10 mouse cellular contexts compared by ENCODE assay signal in the genomic region with DNA sequence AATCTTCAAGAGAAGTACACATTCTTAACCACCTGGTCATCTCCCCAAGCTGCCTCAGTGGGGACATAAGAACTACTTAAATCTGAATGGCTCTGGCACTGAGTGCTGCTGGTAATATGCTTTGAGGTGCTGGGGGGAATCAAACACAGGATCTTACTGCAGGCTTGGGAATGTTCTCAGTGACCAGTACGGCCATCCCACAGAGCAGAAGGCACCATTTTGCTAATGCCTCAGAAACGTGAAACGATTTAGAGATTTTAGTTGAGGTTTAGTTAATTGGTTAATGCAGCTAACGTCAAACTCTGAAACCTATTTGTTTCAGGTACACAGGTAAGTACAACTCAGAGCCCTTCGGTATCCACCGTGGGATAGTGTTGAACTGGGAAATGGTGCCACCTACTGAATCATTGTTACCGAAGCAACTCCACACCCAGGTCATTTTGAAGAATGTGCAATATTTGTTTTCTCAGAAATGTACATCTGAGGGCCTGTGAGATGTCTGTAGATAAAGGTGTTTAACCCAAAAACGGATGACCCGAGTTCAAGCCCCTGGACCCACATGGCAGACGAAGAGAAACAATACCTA. TPM values are rescaled to one million over a fixed set of nuclear protein-coding genes. Genes with fewer than 3 reads are reported as not detected.
DNase-seq lines count a peak whose midpoint lies in the region; ATAC-seq and TF ChIP-seq lines count a peak whose summit lies in the region.
"Had no signal": no experiment of that assay in that cellular context is flagged by ENCODE, and none has a peak within 500 bp of the region (broad histone marks: within the 10 kb centered on the region; RNA-seq: fewer than 3 reads in every experiment).

No protein-coding gene starts in this region.

- no peak for ATAC-seq in erythroblast, adult 5-6 weeks (replicated peaks; ENCODE audit: low FRiP score, poor library complexity, severe bottlenecking)

- H3K4me1 ChIP-seq in heart, adult 2 months (ENCODE audit: control insufficient read depth, insufficient read depth, low read length), result peaks cover 3% of the 10 kb centered on the region
- peaks cover 7% of the 10 kb centered on the region for H3K4me1 ChIP-seq in spleen, adult 2 months (ENCODE audit: control insufficient read depth, insufficient read depth, insufficient read length)
- H3K4me1 ChIP-seq: neural tube, embryonic 15.5 days had no signal

- 51% methylated on average over 10 of the region's 10 CpGs for WGBS in heart, adult 2 months
- 59% methylated on average over 10 of the region's 10 CpGs for WGBS in spleen, adult 2 months

- DNase-seq in heart, adult 2 months, result peak in 1 of 2 experiments; percentile 12
- DNase-seq in heart, postnatal 25 days (ENCODE audit: low spot score), result no peak
- peak in 1 of 2 experiments; percentile 7 for DNase-seq in spleen, adult 2 months (ENCODE audit: low read depth in 1 of 2, low spot score in 2 of 2)
- no peak for DNase-seq in spleen, postnatal 4 days (ENCODE audit: low spot score in 2 of 2)
- peak; percentile 51 to 58 for DNase-seq in kidney, postnatal 36 days
- peak; percentile 59 for DNase-seq in yolk sac, embryonic 10.5 days (ENCODE audit: low spot score)
- no peak for DNase-seq in left cerebral cortex, postnatal 4 days

- TF ChIP-seq POLR2A in heart, adult 2 months (IDR thresholded peaks at IDR 0.05; ENCODE audit: insufficient read depth, low read depth, low read length), result no peak
- no peak for TF ChIP-seq POLR2A in spleen, adult 2 months (IDR thresholded peaks at IDR 0.05; ENCODE audit: low read depth, low read length)

- H3K27ac ChIP-seq in heart, adult 2 months, result no peak overlapping the region; the same call in none of the 2 replicates
- H3K27ac ChIP-seq in spleen, adult 2 months (ENCODE audit: insufficient read depth, low read length), result no peak overlapping the region
- H3K27ac ChIP-seq: neural tube, embryonic 15.5 days had no signal

- no peaks in the 10 kb centered on the region for H3K79me2 ChIP-seq in heart, adult 2 months (replicated peaks; ENCODE audit: control insufficient read depth, insufficient read depth, low read length)

- TF ChIP-seq EP300 in heart, adult 2 months (IDR thresholded peaks at IDR 0.05; ENCODE audit: insufficient read depth, low read depth, low read length), result no peak

- no peaks in the 10 kb centered on the region for H3K27me3 ChIP-seq in heart, adult 2 months (ENCODE audit: control insufficient read depth, insufficient read depth, low read length)
- H3K27me3 ChIP-seq in spleen, adult 2 months (ENCODE audit: control insufficient read depth, insufficient read depth, low read length), result no peaks in the 10 kb centered on the region
- H3K27me3 ChIP-seq: megakaryocyte, embryonic 14.5 days; neural tube, embryonic 15.5 days had no signal

- peak; percentile 65 for TF ChIP-seq CTCF in heart, adult 2 months (IDR thresholded peaks at IDR 0.05)
- peak; percentile 22; the same call in 1 of the 2 replicates for TF ChIP-seq CTCF in spleen, adult 2 months (IDR thresholded peaks at IDR 0.05; ENCODE audit: extremely low read depth, insufficient read depth, insufficient read length, insufficient replicate concordance)

- no peaks in the 10 kb centered on the region for H3K36me3 ChIP-seq in heart, adult 2 months (ENCODE audit: control insufficient read depth, insufficient read depth, low read length)
- no peaks in the 10 kb centered on the region for H3K36me3 ChIP-seq in spleen, adult 2 months (ENCODE audit: control insufficient read depth, insufficient read depth, low read length)
- H3K36me3 ChIP-seq: neural tube, embryonic 15.5 days had no signal

- H3K4me3 ChIP-seq in heart, adult 2 months, result no peak overlapping the region
- H3K4me3 ChIP-seq in spleen, adult 2 months (ENCODE audit: extremely low read depth, insufficient read depth, insufficient read length), result no peak overlapping the region
- H3K4me3 ChIP-seq: megakaryocyte, embryonic 14.5 days; neural tube, embryonic 15.5 days had no signal

- intact Hi-C loops in heart, adult 2 months (cut with DNase I), result loop anchor here (5.0 kb wide), 1 partner anchor 404 kb away; no protein-coding TSS in a partner anchor
- intact Hi-C loops in heart, postnatal 25 days (cut with DNase I), result loop anchor here (5.0 kb wide), 1 partner anchor 104 kb away; no protein-coding TSS in a partner anchor
- intact Hi-C loops in left cerebral cortex, postnatal 4 days (cut with DNase I), result no loop called here

- H3K9ac ChIP-seq in heart, adult 2 months (ENCODE audit: low read depth, low read length), result no peak overlapping the region
- H3K9ac ChIP-seq: neural tube, embryonic 15.5 days had no signal

RNA-seq across cellular contexts. Expression of gene Rnf111, which starts 7.6 kb away (rescaled TPM):
- total RNA-seq in heart, adult 2 months (2021), result 10 to 100 TPM; 19.4 to 19.8 TPM
- 25.2 and 25.7 TPM in 2 replicates for polyA plus RNA-seq in heart, adult 2 months (2012; rRNA removed)
- total RNA-seq in heart, postnatal 25 days (2021), result 10 to 100 TPM; 18.4 to 21.2 TPM
- 58.5 and 76.8 TPM in 2 replicates for polyA plus RNA-seq in spleen, adult 2 months (2012; rRNA removed)
- total RNA-seq in left cerebral cortex, postnatal 4 days (2021), result 10 to 100 TPM; 43.3 to 47.0 TPM
- 18.6 and 28.8 TPM in 2 replicates for total RNA-seq in erythroblast, adult 5-6 weeks (2015; ENCODE audit: low replicate concordance)
- 17.6 and 22.8 TPM in 2 replicates for total RNA-seq in erythroblast, adult 5-6 weeks (2017; ENCODE audit: low replicate concordance)

RNA-seq across cellular contexts. Expression of gene Sltm, which starts 31.5 kb away (rescaled TPM):
- 10 to 100 TPM; 20.9 to 21.9 TPM for total RNA-seq in heart, adult 2 months (2021)
- polyA plus RNA-seq in heart, adult 2 months (2012; rRNA removed), result 6.4 and 8.9 TPM in 2 replicates
- total RNA-seq in heart, postnatal 25 days (2021), result 10 to 100 TPM; 19.9 to 20.8 TPM
- polyA plus RNA-seq in spleen, adult 2 months (2012; rRNA removed), result 5.9 and 6.6 TPM in 2 replicates
- 10 to 100 TPM; 65.0 to 72.0 TPM for total RNA-seq in left cerebral cortex, postnatal 4 days (2021)
- total RNA-seq in erythroblast, adult 5-6 weeks (2015; ENCODE audit: low replicate concordance), result 15.4 and 29.9 TPM in 2 replicates
- total RNA-seq in erythroblast, adult 5-6 weeks (2017; ENCODE audit: low replicate concordance), result 25.6 and 33.6 TPM in 2 replicates

Comparison
In these comparisons a context has a peak if more than half of its experiments do, and no peak if none do; other contexts are left out.
1. DNase-seq: peak in kidney, postnatal 36 days (2 of 2) and yolk sac, embryonic 10.5 days (single experiment); none in heart, postnatal 25 days (single experiment), spleen, postnatal 4 days (0 of 2) and left cerebral cortex, postnatal 4 days (single experiment).